Mouse (Mus musculus) CH12.LX (cell line): ENCODE results near the gene Slc39a13. TPM values are rescaled to one million over a fixed set of nuclear protein-coding genes. Genes with fewer than 3 reads are reported as not detected.

ENCODE experiments used
- DNase-seq: peaks from one replicate; pipeline ENCODE4 v3.0.0-alpha.2; 2013; ENCODE audit errors: extremely low read depth
- H3K27ac ChIP-seq: 2 replicates; pipeline ENCODE4 v1.5.1; 2012; ENCODE audit warnings: low read depth, mild to moderate bottlenecking, control low read depth, moderate library complexity; ENCODE audit not compliant: insufficient read depth
- H3K27me3 ChIP-seq: replicated peaks from 2 replicates; pipeline ENCODE3; 2012; ENCODE audit warnings: inconsistent platforms
- H3K36me3 ChIP-seq, 2 experiments: replicated peaks in 1 of 2; 2 replicates each; pipeline versions ENCODE3 to v1.6.1; 2012; ENCODE audit warnings: inconsistent platforms in 1 of 2, low read length in 1 of 2, mild to moderate bottlenecking in 1 of 2, mixed read lengths in 1 of 2, moderate library complexity in 1 of 2; ENCODE audit not compliant: control insufficient read depth in 1 of 2, insufficient read depth in 1 of 2
- H3K4me1 ChIP-seq, 2 experiments: 2 replicates each; pipeline ENCODE4 v1.6.1; 2012; ENCODE audit warnings: inconsistent platforms in 1 of 2, moderate library complexity in 1 of 2; ENCODE audit not compliant: insufficient read depth in 2 of 2, control insufficient read depth in 1 of 2
- H3K4me2 ChIP-seq: 2 replicates; pipeline ENCODE4 v1.6.1; 2012; ENCODE audit warnings: low read depth, mild to moderate bottlenecking, control low read depth; ENCODE audit not compliant: poor library complexity, insufficient read depth, severe bottlenecking
- H3K4me3 ChIP-seq, 3 experiments: fragments of 150-350 bp in 1 of 3; sonication (generic) in 1 of 3; replicated peaks in 1 of 3; 2 replicates each; pipeline versions ENCODE3 to v1.5.1; 2011 to 2012; ENCODE audit warnings: low read depth in 2 of 3, low read length in 2 of 3, mild to moderate bottlenecking in 2 of 3, moderate library complexity in 2 of 3, control low read depth in 1 of 3, improper control_type of control experiment in 1 of 3, inconsistent platforms in 1 of 3, mixed read lengths in 1 of 3; ENCODE audit not compliant: poor library complexity in 1 of 3
- H3K79me2 ChIP-seq: replicated peaks from 2 replicates; pipeline ENCODE4 v1.6.1; 2012; ENCODE audit warnings: mild to moderate bottlenecking, moderate library complexity; ENCODE audit not compliant: control insufficient read depth, poor library complexity, insufficient read depth, severe bottlenecking; ENCODE audit errors: extremely low read depth
- H3K9ac ChIP-seq: 2 replicates; pipeline ENCODE4 v1.6.1; 2012; ENCODE audit warnings: low read depth, mild to moderate bottlenecking, control low read depth, moderate library complexity; ENCODE audit not compliant: insufficient read depth
- H3K9me3 ChIP-seq: replicated peaks from 2 replicates; pipeline ENCODE3; 2012; ENCODE audit warnings: low read length, inconsistent platforms, mixed read lengths
- BHLHE40 ChIP-seq: IDR thresholded peaks from 2 replicates; pipeline ENCODE4 v1.6.1; 2011; ENCODE audit warnings: mild to moderate bottlenecking, low read depth, low read length, improper control_type of control experiment
- CHD1 ChIP-seq: IDR thresholded peaks from 2 replicates; pipeline ENCODE4 v1.6.1; 2012; ENCODE audit warnings: low read depth, low read length, improper control_type of control experiment, inconsistent platforms
- CHD2 ChIP-seq: IDR thresholded peaks from 2 replicates; pipeline ENCODE4 v1.6.1; 2011; ENCODE audit warnings: low read length, improper control_type of control experiment
- CTCF ChIP-seq, 2 experiments: IDR thresholded peaks in 1 of 2; conservative IDR thresholded peaks in 1 of 2; 2 replicates each; pipeline ENCODE4 v1.5.1; 2011 to 2012; ENCODE audit warnings: low read depth in 2 of 2, low read length in 2 of 2, improper control_type of control experiment in 1 of 2, inconsistent platforms in 1 of 2, mild to moderate bottlenecking in 1 of 2, moderate library complexity in 1 of 2
- E2F4 ChIP-seq: IDR thresholded peaks from 2 replicates; pipeline ENCODE4 v1.6.1; 2011; ENCODE audit warnings: low read depth, low read length, improper control_type of control experiment; ENCODE audit not compliant: insufficient replicate concordance
- ETS1 ChIP-seq: conservative IDR thresholded peaks from 2 replicates; pipeline ENCODE4 v1.6.1; 2012; ENCODE audit warnings: low read depth, mild to moderate bottlenecking, inconsistent platforms, low read length, improper control_type of control experiment, moderate library complexity
- HCFC1 ChIP-seq: IDR thresholded peaks from 2 replicates; pipeline ENCODE4 v1.6.1; 2012; ENCODE audit warnings: low read depth, mild to moderate bottlenecking, inconsistent platforms, low read length, improper control_type of control experiment
- IRF4 ChIP-seq: IDR thresholded peaks from 2 replicates; pipeline ENCODE4 v1.6.1; 2014; ENCODE audit warnings: low read depth, mild to moderate bottlenecking, inconsistent platforms, low read length, improper control_type of control experiment
- JUN ChIP-seq: IDR thresholded peaks from 2 replicates; pipeline ENCODE4 v1.6.1; 2011; ENCODE audit warnings: low read depth, mild to moderate bottlenecking, low read length, improper control_type of control experiment, moderate library complexity; ENCODE audit not compliant: insufficient read depth
- MYC ChIP-seq: IDR thresholded peaks from 2 replicates; pipeline ENCODE4 v1.6.1; 2011; ENCODE audit warnings: low read depth, mild to moderate bottlenecking, improper control_type of control experiment, low read length
- NELFE ChIP-seq: IDR thresholded peaks from 2 replicates; pipeline ENCODE4 v1.6.1; 2011; ENCODE audit warnings: low read depth, low read length, improper control_type of control experiment
- POLR2AphosphoS2 ChIP-seq: IDR thresholded peaks from 2 replicates; pipeline ENCODE4 v1.6.1; 2011; ENCODE audit warnings: low read depth, low read length, improper control_type of control experiment
- RAD21 ChIP-seq: IDR thresholded peaks from 2 replicates; pipeline ENCODE4 v1.6.1; 2011; ENCODE audit warnings: low read depth, mild to moderate bottlenecking, low read length, improper control_type of control experiment, moderate library complexity
- RCOR1 ChIP-seq: conservative IDR thresholded peaks from 2 replicates; pipeline ENCODE4 v1.6.1; 2012; ENCODE audit warnings: low read depth, mild to moderate bottlenecking, inconsistent platforms, low read length, improper control_type of control experiment
- SIN3A ChIP-seq: IDR thresholded peaks from 2 replicates; pipeline ENCODE4 v1.6.1; 2012; ENCODE audit warnings: low read length, improper control_type of control experiment, inconsistent platforms
- TCF12 ChIP-seq: IDR thresholded peaks from 2 replicates; pipeline ENCODE4 v1.6.1; 2014; ENCODE audit warnings: low read depth, mild to moderate bottlenecking, inconsistent platforms, low read length, improper control_type of control experiment
- USF1 ChIP-seq: IDR thresholded peaks from 2 replicates; pipeline ENCODE4 v1.6.1; 2014; ENCODE audit warnings: low read depth, mild to moderate bottlenecking, inconsistent platforms, low read length, improper control_type of control experiment
- ZKSCAN1 ChIP-seq: IDR thresholded peaks from 2 replicates; pipeline ENCODE4 v1.6.1; 2012; ENCODE audit warnings: low read depth, inconsistent platforms, low read length, improper control_type of control experiment, borderline replicate concordance
- ZNF384 ChIP-seq: IDR thresholded peaks from 2 replicates; pipeline ENCODE4 v1.6.1; 2012; ENCODE audit warnings: low read depth, low read length, improper control_type of control experiment, inconsistent platforms
- dilution Hi-C: fragments of 300-500 bp; cut with MboI; formaldehyde crosslinking; loops from 2 replicates; pipeline ENCODE4 v1.14.3; 2020; ENCODE audit warnings: low sequenced_read_pairs; ENCODE audit not compliant: extremely low pct_unique_long_range_greater_than_20kb, extremely low pct_ligation_motif_present
- in situ Hi-C: fragments of 300-500 bp; cut with MboI; formaldehyde crosslinking; loops from 3 replicates; pipeline ENCODE4 v1.14.3; 2019; ENCODE audit warnings: low sequenced_read_pairs, low pct_ligation_motif_present, low pct_unique_long_range_greater_than_20kb, mixed read lengths
- polyA plus RNA-seq: library from polyadenylated mRNA; unstranded; fragments of >175 nt; gene quantifications from 2 replicates; pipeline ENCODE4 v1.2.1, GENCODE M21; 2012; ENCODE audit warnings: low read depth; ENCODE audit not compliant: insufficient read length
- total RNA-seq, 2 experiments: library from RNA; depleted of rRNA; stranded (reverse); fragments of 300-350 nt in 1 of 2; fragments of >200 nt in 1 of 2; gene quantifications; 2 replicates each; pipeline ENCODE4 v1.2.3; 2012 to 2014

The Slc39a13 gene
- total and polyA plus RNA-seq, 3 experiments = 3.5 to 7.5 (median 7.2) TPM

- H3K9me3 ChIP-seq = no peaks in the 10 kb centered on the region
- dilution Hi-C loops = no loop called here
These were observed 40.2 kb upstream of the Slc39a13 start for GRCm38 (mm10) chr2:91110429-91110828.

GRCm38 (mm10) chr2:91109807-91110385 lies 39.7 kb upstream of the Slc39a13 start:
- Histone ChIP-seq H3K4me2 (no peak overlapping the region), H3K4me1 (0 out of 4 replicates have a peak, but pooled peaks cover 0 to 3% of the 10 kb centered on the region in 2 experiments), H3K27ac (no peak overlapping the region), H3K9me3 (no peaks in the 10 kb centered on the region), H3K27me3 (no peaks in the 10 kb centered on the region), H3K4me3 (no peak overlapping the region), H3K79me2 (peaks cover 16% of the 10 kb centered on the region), H3K36me3 (peaks cover 83 to 96% of the 10 kb centered on the region in 2 experiments), H3K9ac (no peak overlapping the region)
- dilution Hi-C loops = no loop called here
- no peak for TF ChIP-seq MYC
- TF ChIP-seq ETS1 = no peak
- TF ChIP-seq RCOR1 = no peak
- TF ChIP-seq CHD2 = no peak
- no peak for TF ChIP-seq JUN
- no peak for TF ChIP-seq POLR2AphosphoS2
- no peak for TF ChIP-seq ZKSCAN1
- no peak for TF ChIP-seq ZNF384
- no peak for TF ChIP-seq RAD21
- TF ChIP-seq USF1 = no peak
- TF ChIP-seq BHLHE40 = no peak
- no peak for TF ChIP-seq TCF12
- no peak for TF ChIP-seq CHD1
- TF ChIP-seq SIN3A = no peak
- TF ChIP-seq IRF4 = no peak
- in situ Hi-C loops = no loop called here
- no peak for DNase-seq

More at GRCm38 (mm10) chr2:91110429-91110828, 40.2 kb upstream of the Slc39a13 start:
- Histone ChIP-seq H3K27me3 (no peaks in the 10 kb centered on the region), H3K4me3 (no peak overlapping the region), H3K36me3 (peaks cover 84 to 96% of the 10 kb centered on the region in 2 experiments), H3K4me2 (no peak overlapping the region), H3K79me2 (peaks cover 16% of the 10 kb centered on the region), H3K27ac (no peak overlapping the region), H3K9ac (no peak overlapping the region), H3K4me1 (0 out of 4 replicates have a peak, but pooled peaks cover 0 to 3% of the 10 kb centered on the region in 2 experiments)
- peak in 1 of 2 experiments; percentile 29; a peak in 2 of 4 replicates for TF ChIP-seq CTCF (conservative IDR thresholded peaks at IDR 0.05 in 1 of 2, IDR thresholded peaks at IDR 0.05 in 1 of 2; ENCODE audit: low read depth in 2 of 2, low read length in 2 of 2)
- no peak for TF ChIP-seq NELFE
- no peak for TF ChIP-seq HCFC1
- no peak for TF ChIP-seq E2F4
- DNase-seq = peak; percentile 17
- in situ Hi-C loops = no loop called here
